Mouse (Mus musculus) cerebellum, adult 11-12 months (tissue): ENCODE data around the gene Coq10a.
A peak's percentile ranks its signal among the peaks of the same experiment; 100 is the strongest.
"Not testable (repeated sequence)": the region's sequence is repeated elsewhere in the genome, so short reads cannot be mapped to it uniquely, and the experiment has no call there.

Source experiments
- DNase-seq: peaks from one replicate; pipeline ENCODE4 v3.0.0; 2022

The Coq10a gene

DNA sequence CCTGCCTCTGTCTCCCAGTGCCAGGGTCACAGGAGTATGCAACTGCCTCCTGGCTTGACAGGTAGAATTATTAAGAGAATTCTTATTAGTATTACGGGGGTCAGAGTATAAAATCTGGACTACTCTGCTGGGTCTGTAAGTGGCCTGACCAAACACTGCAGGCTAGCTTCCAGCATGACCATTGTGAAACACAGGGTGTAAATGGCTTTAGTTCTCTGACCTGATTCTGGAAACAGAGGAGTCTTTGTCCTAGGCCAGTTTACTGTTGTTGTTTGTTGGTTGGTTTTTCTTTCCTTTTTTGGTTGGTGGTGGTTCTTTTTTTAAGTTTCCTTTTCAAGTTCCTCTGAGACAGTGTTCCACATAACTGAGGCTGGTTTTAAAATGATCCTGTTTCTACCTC, 25.4 kb downstream of the Coq10a start:
- no peak for DNase-seq

- DNase-seq: no peak
These were observed 28.5 kb downstream of the Coq10a start for GRCm38 (mm10) chr10:128340257-128340656.

GRCm38 (mm10) chr10:128338948-128339347, 29.8 kb downstream of the Coq10a start:
- no peak for DNase-seq

- DNase-seq: no peak
These were observed 30.4 kb downstream of the Coq10a start for GRCm38 (mm10) chr10:128338415-128338814.

- peak; percentile 93 for DNase-seq
These were observed 31.3 kb downstream of the Coq10a start, which contains the start of gene Cs for GRCm38 (mm10) chr10:128337306-128338181. Gene Cs (plus strand): TSS chr10:128337734.

- DNase-seq: no peak
These were observed 32.2 kb downstream of the Coq10a start for GRCm38 (mm10) chr10:128336597-128336996.

DNA sequence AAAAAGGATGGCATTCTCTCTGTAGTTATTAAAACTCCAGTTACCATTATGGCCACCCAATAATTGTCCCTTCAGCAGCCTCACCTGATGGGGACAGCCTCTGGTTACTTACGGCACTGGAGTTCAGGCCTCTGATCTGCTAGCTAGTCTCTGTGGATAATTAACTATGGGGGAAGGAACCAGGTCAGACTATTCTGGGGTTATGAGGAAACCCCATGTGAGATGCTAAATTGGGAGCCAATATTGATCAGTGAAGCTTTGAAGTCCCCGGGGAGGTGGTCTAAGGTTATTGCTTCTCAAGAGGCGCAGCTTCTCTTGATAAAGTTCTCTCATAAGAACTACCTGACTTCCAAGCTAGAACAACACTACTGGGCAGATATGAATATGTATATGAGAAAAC, 32.6 kb downstream of the Coq10a start:
- DNase-seq: no peak

GRCm38 (mm10) chr10:128335582-128335981, 33.2 kb downstream of the Coq10a start:
- peak; percentile 50 for DNase-seq

DNA sequence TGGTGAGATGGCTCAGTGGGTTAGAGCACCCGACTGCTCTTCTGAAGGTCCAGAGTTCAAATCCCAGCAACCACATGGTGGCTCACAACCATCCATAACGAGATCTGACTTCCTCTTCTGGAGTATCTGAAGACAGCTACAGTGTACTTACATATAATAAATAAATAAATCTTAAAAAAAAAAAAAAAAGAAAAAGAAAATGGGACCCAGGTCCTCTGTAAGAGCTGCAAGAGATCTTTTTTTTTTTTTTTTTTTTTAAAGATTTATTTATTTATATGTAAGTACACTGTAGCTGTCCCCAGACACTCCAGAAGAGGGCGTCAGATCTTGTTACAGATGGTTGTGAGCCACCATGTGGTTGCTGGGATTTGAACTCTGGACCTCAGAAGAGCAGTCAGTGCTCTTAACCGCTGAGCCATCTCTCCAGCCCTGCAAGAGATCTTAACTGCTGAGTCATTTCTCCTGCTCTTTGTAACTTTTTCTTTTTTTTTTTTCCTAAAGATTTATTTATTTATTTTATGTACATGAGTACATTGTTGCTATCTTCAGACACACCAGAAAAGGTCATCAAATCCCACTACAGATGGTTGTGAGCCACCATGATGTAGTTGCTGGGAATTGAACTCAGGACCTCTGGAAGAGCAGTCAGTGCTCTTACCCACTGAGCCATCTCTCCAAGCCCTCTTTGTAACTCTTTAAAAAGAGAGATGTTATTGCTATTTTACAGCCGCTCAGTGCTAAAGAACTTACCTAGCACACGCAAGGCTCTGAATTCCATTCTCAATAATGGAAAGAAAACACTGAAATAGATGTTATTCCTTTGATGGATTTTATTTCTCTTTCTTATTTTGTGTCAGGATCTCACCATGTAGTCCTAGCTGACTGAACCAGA, 36.2 kb downstream of the Coq10a start:
- not testable (repeated sequence) for DNase-seq

DNA sequence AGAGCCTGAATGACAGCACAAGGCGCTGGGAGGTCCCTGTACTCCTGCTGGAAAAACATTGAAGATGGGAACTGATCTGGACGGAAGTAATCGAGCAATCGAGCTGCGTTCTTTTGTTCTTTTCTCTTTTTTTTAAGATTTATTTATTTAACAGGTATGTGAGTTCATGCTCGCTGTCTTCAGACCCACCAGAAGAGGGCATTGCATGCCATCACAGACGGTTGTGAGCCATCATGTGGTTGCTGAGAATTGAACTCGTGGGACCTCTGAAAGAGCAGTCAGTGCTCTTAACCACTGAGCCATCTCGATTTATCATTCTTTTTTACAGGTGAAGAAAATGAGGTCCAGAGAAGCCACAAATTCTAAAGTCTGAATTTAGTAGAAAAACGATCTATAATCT, 41.2 kb downstream of the Coq10a start:
- no peak for DNase-seq

GRCm38 (mm10) chr10:128326825-128327224, 42.0 kb downstream of the Coq10a start:
- no peak for DNase-seq

DNA sequence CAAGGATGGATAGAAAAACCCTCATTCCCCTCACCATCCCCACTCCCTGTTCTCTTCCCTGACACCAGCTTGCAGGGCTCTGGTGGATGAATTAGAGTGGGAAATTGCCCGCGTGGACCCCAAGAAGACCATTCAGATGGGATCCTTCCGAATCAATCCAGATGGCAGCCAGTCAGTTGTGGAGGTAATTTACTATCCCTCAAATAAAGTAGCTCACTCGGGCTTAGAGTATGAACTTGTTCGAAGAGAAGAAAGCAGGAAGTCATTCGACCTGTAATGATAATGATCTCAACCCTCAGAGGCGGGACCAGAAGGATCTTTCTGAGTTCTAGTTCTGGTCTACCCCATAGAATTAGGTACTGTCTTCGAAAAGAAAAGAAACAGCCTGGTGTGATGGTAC, 45.3 kb downstream of the Coq10a start:
- DNase-seq: no peak

GRCm38 (mm10) chr10:128322141-128323108, 46.4 kb downstream of the Coq10a start, which contains the start of gene Cnpy2:
Gene Cnpy2 (plus strand): TSS chr10:128322459.
- peak; percentile 70 for DNase-seq

GRCm38 (mm10) chr10:128321641-128322040, 47.2 kb downstream of the Coq10a start:
- no peak for DNase-seq

DNA sequence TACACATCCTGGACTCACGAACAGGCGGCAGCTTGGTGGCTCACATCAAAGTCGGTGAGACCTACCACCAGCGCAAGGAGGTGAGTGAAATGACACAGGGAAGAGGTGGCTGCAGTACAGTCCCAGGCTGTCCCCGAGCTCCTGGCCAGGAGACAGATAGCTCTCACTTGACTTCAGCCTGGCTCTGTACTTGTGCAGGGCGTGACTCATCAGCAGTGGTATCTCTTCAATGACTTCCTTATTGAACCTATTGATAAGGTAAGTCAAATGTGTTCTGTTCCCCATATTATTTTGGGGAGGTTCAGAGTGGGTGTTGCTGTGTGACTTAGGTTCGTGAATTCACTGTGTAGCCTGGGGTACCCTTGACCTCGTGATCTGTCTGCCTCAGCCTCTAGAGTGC, 53.2 kb downstream of the Coq10a start:
- no peak for DNase-seq
